Mouse (Mus musculus): ENCODE data around the gene Smpd1.

Smpd1 gene

DNA sequence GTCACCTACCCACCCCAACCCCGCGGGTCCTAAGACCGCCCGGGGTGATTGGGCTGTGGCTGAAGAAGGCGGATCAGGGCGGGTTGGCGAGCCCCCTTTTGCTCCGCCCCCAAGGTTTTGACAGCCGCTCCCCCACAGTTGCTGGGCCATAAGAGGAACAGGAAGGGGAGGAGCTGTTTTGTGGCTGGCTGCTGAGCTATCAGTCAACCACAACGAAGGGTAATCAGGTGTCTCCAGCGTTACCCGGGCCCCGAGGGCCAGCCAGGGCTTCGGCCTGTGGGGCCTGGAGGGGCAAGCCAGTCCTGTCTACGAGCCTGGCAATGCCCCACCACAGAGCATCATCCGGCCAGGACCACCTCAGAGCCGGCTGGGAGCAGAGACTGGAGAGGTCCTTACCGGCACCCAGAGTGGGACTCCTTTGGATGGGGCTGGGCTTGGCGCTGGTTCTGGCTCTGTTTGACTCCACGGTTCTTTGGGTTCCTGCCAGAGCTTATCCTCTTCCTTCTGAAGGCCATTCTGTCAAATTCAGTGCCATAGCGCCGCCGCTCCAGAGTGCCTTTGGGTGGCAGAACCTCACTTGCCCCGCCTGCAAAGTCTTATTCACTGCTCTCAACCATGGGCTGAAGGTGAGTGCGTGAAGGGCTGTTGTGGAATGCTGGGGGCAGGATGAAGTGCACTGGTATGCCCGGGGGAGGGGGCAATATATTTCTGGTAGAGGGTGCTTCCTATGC, at the start of gene Smpd1:
TSS of gene Smpd1 (plus strand) at position 149 of the 731 bp plus-strand sequence.
- DNase-seq (ENCODE audit: low spot score): peak; percentile 75

DNA sequence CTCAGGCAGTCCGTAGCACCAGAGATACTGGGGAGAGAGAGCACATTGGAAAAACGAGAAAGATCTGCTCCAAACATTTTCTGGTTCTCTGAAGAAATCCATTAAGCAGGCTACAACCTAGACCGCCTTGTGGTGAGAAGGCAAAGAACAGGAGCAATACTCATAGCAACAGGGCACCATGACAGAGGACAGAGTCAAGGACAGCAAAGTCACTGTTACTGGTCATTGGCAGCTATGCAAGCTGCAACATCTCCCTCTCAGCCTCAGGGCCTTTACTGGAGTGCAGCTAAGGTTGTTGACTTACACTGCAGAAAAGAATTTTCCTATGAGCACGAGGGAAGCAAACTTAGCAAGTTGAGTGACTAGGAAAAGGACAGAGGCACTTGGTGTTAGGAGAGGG, 46.9 kb upstream of the Smpd1 start:
- DNase-seq (ENCODE audit: low spot score): no peak

DNA sequence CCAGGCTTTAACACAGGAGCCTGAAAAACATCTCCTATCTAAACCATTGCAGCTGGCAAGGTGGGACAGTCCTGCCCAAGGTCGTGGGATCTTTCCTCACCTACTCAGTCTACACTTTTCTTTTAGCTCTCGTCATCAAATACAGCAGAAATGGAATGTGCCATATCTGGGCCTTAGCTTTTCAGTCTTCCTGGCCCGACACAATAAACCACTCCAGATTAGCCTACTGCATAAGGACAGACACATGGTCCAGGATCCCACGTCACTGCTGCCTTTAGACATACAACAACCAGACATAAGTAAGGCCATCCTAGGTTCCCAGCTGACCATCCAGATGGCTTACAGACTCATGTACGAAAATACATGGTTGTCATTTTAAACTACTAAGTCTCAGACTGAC, 44.0 kb upstream of the Smpd1 start:
- DNase-seq (ENCODE audit: low spot score): no peak

DNA sequence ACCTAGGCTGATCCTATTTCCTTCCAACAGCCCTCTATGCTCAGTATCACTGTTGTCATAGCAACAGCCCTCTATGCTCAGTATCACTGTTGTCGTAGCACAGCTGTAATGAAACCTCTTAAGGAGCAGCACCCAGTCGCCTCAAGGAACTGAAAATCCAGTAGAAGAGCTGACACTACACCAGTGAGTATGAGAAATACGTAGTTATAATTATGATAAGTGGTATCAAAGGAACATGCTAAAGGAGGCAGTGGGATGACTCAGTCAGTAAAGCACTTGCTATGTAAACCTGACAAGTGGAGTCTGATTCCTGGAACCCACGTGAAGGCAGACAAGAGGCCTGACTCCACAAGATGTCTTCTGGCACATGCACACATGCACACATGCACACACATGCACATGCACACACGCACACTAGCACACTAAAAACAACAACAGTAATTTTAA, 40.3 kb upstream of the Smpd1 start:
- no peak for DNase-seq (ENCODE audit: low spot score)

DNA sequence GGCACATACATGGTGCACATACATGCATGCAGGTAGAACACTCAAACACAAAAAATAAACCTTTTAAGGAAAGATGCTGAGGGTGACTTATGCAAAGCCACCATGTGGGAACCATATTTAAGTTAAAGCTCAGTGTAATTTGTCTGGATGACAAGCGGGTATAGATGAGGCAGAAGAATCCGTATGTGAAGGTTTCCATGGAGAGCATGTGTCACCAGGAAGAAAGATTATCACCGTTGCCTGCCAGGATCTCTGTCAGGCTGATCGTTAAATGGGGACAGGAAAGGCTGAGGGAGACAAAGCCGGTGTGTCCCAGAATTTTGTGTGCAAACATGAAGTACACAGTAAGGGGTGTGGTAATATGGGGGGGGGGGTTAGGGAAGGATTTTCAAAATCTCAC, 39.6 kb upstream of the Smpd1 start:
- no peak for DNase-seq (ENCODE audit: low spot score)

DNA sequence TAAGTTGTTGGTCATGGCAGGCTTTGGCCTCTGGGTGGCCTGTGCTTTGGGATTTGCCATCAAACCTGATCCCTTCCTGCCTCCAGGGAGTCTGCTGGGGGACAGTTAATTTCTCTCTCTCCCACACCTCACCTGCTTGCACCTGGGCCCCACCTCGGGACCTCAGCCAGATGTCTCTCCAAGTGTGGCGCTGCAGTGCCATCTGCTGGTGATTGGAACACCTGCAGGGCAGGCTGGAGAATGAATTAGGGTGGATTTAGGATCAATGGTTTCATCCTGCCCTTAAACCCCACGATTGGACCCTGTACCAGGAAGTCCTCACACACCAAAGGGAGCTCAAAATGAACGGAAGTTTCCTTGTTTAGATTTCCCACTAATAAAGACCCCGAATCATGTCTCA, 39.0 kb upstream of the Smpd1 start:
- peak; percentile 7 for DNase-seq (ENCODE audit: low spot score)

DNA sequence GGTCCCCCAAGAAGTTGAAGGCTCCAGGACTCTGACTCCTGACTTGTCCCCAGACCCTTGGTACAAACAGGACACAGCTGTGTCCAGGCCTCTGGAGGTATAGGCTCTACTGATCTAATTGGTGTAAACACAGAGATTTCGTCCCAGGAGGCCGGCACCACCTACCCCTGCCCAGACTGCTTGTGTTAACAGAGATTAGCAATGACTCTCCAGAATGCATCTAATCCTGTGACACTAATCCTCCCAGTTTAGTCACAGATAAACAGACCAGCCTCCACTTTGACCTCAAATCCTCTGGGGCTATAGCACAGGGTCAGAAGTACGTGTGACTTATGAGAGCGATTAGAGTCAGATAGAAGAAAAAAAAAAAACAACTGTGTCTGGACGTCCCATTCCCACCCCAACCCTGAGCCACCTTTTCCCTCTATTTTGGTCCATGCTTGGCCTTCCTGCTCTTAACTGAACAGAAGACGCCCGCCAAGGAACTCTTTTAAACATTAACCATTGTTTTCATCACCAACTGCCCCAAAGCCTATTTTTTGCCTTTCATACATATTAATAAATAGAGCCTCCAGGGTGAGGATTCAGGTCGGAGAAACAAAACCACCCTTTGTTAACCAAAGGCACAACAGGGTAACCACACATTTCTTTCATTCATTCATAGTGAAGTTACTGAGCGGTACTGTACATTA, 37.3 kb upstream of the Smpd1 start:
- DNase-seq (ENCODE audit: low spot score): no peak

DNA sequence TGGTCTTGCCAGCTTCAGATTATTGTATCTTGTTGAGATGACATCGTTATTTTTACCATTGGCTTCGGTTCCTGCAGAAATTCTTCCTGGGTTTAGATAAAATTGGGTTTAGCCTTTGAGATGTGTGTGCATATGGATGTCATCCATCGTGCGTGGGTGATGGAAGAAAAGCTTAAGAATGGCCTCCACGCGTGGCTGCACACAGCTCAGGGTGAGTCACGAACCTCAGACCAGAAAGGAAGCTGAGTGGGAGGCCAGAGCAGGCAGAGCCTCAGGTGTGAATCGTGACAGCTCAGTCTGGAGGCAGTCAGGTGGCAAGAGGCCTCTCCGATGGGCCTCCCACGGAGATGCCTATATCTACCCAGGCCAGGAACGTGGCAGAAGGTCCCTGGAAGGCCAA, 34.8 kb upstream of the Smpd1 start:
- no peak for DNase-seq (ENCODE audit: low spot score)

DNA sequence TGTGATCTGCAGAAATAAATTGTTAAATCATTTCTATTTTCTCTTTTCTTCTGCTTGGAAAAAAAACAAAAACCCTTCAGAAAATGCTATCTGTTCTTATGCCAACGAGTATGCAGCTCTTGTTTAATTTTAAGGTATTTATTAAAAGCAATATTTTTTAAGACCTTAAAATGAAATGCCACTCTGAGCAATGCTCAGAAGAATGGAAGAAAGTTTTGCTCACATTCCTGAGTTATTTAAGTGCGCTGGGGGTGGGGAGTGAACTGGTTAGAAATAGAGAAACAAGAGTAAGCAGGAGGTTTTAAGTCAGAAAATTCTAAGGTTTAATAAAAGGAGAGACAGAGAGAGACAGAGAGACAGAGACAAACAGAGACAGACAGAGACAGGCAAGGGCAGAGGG, 34.4 kb upstream of the Smpd1 start:
- DNase-seq (ENCODE audit: low spot score): no peak

DNA sequence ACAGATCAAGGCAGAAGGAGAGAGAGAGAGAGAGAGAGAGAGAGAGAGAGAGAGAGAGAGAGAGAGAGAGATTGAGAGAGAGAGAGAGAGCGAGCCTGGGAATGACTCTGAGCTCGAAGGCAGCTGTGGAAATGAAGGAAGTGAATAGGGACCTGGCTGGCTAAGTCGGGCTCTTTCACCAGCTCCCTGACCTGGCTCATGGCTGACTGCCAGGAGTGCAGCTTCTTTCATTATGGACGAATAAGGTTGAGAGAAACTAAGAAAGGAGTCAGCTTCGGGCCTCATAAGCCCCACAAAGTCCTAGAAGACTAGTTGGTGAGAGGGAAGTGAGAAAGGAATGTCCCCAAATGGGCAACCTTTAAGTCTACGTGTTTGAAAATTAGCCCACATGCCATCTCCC, 34.0 kb upstream of the Smpd1 start:
- no peak for DNase-seq (ENCODE audit: low spot score)

DNA sequence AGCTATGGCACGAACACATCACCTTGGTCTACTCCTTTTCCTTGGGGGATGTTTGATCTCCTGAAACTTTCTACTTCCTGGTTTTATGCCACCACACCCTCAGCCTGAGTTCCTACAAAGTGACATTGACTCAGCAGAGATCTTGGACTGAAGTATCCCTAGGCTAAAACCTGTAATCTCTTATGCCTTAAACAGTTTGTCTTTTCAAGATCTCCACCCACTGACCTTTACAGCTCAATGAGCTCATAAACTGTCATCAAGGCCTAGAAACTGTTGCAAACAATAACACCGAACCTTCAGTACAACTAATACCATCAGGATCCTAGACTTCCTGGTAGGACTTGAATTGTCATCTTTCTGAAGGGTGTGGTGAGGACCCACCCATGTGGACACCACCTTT, 29.9 kb upstream of the Smpd1 start:
- no peak for DNase-seq (ENCODE audit: low spot score)

DNA sequence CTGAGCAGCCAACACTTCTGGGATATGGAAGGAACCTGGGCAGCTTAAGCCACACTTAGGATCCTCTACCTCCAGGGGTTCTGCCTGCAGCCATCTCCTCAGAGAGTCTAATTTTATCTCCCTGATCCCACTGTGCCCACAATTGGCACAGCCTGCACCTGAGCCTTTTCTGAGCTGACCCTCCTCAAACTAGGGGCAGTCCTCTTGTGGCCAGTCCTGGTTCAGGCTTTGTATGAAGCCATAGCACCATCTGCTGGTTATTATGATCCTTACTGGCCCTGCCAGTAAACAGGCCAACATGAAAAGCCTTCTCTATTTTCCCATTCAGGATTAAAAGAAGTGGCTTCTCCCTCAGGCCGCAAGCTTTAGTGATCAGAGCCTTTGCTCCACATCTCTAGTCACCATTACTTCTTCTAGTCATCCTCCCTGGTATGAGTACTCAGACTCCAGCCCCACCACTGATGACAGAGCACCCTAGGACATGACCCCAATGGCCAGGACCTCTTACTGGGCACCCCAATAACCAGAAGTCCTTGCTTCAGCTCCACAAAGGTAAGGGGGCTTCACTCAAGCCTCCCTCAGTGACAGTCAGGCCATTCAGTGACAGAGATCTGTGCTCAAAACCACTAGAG, 26.7 kb upstream of the Smpd1 start:
- no peak for DNase-seq (ENCODE audit: low spot score)

DNA sequence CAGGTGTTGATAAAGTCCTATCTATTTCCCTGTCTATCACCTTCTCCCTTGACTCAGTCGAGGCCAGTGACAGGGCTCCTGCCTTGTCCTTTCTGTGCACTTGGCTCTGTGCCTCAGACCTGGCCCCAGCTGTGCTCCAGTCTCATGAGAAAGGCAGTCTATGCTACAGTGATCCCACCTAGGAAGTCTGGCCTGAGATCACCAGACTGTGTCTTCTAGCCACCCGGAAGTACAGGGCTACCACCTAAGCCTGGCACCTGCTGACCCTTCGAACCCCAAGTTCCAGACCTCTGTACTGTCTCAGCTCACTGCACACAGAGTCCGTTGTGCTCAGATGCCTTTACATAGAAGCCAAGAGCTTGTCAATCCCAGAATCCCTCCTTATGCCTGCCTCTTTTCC, 26.1 kb upstream of the Smpd1 start:
- DNase-seq (ENCODE audit: low spot score): no peak

DNA sequence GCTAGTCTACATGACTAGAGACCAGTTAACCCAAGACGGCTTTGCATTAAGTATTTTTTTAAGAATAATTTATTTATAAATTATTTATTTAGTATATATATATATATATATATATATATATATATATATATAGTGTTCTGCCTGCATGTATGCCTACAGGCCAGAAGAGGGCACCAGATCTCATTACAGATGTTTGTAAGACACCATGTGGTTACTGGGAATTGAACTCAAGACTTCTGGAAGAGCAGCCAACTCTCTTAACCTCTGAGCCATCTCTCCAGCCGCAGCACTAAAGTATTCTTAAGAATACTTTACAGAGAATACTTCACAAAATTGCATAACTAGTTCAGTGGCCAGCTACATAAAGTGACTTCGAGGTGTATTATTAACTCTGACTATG, 20.0 kb upstream of the Smpd1 start:
- no peak for DNase-seq (ENCODE audit: low spot score)

DNA sequence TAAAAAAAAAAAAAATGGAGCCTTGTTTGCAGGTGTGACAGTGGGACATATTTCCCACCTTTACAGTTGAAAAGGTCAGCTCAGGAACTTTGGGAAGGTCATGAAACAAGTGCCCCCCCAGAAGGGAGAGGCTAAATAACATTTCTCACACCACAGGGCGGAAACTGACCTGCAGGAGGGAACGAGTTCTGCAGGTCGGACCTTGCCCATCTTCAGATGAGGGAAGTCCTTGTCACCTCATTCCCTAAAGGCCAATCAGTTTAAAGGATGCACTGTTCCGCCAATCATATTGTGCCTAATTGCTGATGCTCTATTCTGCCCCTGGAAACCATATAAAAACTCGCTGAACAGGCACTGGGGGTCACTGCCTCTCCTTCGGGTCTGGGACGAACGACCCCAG, 8.2 kb upstream of the Smpd1 start:
- DNase-seq (ENCODE audit: low spot score): no peak

DNA sequence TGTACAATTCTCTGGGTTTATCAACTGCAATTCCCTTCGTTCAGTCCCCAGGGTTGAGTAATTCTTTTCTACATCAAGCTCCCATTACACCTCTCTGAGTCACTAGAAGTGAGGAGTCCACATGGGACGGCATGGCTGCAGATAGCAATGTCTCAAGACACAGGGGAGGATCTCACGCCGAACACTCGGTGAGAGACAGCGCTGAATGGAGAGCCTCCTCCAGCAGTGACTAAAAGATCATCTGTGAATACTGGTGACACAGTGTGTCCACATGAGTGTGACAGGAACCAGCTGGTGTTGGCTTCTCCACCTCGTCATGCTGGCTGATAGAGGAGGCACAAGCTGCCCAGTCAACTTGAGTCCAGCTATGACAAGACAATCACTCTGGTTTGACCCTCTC, 6.2 kb upstream of the Smpd1 start:
- DNase-seq (ENCODE audit: low spot score): no peak

DNA sequence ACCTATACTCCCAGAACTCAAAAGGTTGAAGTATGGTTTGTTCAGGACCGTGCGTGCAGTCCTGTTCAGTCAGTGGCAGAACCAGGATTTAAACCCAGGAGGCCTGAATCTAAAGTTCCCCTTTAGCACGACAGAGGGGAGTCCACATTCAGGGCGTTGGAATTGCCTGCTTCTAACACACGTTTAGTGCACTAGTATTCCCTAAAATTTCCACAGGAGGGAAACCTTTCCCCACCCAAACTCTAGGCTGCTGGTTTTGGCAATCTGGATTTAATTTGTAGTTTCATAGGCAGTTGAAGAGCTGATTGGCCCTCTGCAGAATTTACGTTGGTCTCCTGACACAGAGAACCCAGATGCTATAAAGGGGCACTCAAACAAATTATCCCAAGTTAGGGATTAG, 5.1 kb upstream of the Smpd1 start:
- DNase-seq (ENCODE audit: low spot score): no peak

DNA sequence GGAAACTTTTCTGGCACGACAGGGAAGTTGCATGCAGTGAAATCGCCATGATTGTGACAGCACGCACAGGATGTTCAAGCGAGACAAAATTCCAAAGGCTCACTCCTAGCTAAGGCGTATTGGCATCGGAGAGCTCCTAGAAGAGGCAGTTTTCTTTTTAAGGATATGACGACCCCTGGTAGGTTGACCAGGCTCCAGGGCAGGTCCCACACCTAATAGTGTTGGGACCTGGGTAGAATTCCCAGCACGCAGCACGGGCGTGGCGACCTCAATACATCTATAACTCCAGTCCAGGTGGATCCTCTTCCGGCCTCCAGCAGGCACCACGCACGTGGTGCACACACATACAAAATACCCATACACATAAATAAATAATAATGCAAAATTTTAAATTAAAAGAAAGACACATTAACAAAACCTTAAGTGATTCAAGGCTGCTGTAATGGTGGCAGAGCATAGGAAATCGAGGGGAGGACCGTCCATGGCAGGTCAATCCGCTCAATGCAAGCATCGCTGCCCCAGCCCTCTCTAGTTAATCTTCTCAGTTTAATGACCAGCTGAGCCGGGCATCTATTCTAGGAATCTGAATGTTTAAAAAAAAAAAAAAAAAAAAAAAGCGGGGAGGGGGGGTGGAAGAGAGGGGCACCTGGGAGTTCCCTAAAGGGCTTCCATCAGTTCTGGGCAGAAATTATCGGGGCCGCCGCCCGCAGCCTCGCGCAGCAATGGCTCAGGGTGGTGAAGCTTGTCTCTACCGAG, 526 bp upstream of the Smpd1 start:
- no peak for DNase-seq (ENCODE audit: low spot score)

DNA sequence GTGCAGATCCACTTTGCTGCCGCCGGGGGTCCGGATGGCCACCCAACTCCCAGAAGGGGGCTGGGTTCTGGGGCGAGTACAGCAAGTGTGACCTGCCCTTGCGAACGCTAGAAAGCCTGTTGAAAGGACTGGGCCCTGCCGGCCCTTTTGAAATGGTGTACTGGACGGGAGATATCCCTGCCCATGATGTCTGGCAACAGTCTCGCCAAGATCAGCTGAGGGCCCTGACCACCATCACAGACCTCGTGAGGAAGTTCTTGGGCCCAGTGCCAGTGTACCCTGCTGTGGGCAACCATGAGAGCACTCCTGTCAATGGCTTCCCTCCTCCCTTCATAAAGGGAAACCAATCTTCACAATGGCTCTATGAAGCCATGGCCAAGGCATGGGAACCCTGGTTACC, 1.4 kb downstream of the Smpd1 start:
- no peak for DNase-seq (ENCODE audit: low spot score)

DNA sequence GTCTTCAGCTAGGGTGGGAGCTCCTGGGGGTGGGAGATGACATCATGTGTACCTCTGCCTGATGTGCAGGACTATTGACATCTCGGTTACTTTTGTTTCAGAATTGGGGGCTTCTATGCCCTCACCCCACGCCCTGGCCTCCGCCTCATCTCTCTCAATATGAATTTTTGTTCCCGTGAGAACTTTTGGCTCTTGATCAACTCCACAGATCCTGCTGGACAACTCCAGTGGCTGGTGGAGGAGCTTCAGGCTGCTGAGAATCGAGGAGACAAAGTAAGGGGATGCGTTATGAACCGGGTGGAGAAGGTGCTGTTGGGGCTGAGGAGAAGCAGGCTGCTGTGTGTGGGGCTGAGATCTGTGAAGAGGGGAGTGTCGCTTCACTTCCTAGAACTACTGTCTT, 2.2 kb downstream of the Smpd1 start:
- DNase-seq (ENCODE audit: low spot score): no peak

DNA sequence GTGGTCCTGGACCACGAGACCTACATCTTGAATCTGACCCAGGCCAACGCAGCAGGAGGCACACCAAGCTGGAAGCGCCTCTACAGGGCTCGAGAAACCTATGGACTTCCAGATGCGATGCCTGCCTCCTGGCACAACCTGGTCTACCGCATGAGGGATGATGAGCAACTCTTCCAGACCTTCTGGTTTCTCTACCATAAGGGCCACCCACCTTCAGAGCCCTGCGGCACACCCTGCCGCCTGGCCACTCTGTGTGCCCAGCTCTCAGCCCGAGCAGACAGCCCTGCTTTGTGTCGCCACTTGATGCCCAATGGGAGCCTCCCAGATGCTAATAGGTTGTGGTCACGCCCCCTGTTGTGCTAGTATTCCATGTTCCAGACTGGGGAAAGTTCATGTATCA, 3.5 kb downstream of the Smpd1 start:
- no peak for DNase-seq (ENCODE audit: low spot score)

DNA sequence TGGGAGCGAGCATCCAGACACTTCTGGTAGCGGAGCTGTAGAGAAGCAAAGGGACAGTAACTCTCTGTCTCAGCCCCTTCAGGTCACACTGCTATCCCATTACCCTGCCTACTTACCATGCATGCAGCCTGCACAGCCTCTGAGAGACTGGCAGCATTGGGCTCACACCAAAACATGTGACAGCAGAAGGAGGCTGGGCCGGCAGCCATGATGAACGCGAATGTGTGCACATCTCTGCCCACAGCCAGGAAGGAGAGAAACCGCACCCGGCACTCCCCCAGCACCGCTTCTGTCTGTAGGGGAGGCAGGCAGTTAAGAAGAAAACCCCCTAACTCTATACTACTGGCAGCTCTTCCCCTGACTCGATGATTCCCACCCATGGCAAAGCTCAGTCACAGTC, 4.9 kb downstream of the Smpd1 start:
- DNase-seq (ENCODE audit: low spot score): no peak

DNA sequence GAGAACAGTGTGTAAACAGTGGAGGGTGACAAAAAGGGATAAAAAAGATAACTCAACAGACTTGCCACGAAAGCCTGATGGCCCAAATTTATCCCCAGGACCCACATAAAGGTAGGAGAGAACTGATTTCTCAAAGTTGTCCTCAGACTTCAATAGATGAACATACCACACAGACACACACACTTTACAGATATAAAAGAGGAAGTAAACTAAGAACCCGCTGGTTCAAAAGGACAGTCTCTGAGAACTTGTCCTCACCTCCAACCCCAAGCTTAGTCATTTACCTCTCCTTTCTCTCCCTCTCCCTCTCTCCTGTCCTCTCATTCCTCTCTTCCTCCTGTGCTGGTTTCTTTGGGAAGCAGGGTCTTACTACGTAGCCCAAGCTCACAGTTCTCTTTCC, 8.2 kb downstream of the Smpd1 start:
- DNase-seq (ENCODE audit: low spot score): no peak
